Mouse (Mus musculus) limb, embryonic 13.5 days (tissue): ENCODE results near the gene Nvl. TPM values are rescaled to one million over a fixed set of nuclear protein-coding genes. Genes with fewer than 3 reads are reported as not detected.

ENCODE experiments used
- ATAC-seq: fragments of 200-750 bp; cut with Nextera tagmentation; 2 replicates; pipeline ENCODE4 v1.8.0; 2017; ENCODE audit warnings: low read depth, moderate number of reproducible peaks, moderate TSS enrichment; ENCODE audit not compliant: low FRiP score
- H3K27ac ChIP-seq: fragments of 300-500 bp; sonication (generic); 2 replicates; pipeline ENCODE4 v1.5.1; 2015; ENCODE audit warnings: inconsistent platforms, mild to moderate bottlenecking, moderate library complexity
- H3K27me3 ChIP-seq: fragments of 300-500 bp; sonication (generic); 2 replicates; pipeline ENCODE4 v1.6.1; 2015; ENCODE audit warnings: mild to moderate bottlenecking, inconsistent platforms
- H3K36me3 ChIP-seq: fragments of 300-500 bp; sonication (generic); 2 replicates; pipeline ENCODE4 v1.6.1; 2015; ENCODE audit warnings: inconsistent platforms, mild to moderate bottlenecking, moderate library complexity
- H3K4me1 ChIP-seq: fragments of 300-500 bp; sonication (generic); 2 replicates; pipeline ENCODE4 v1.6.1; 2015; ENCODE audit warnings: inconsistent platforms
- H3K4me2 ChIP-seq: fragments of 300-500 bp; sonication (generic); replicated peaks from 2 replicates; pipeline ENCODE4 v1.6.1; 2015; ENCODE audit warnings: inconsistent platforms, mild to moderate bottlenecking, moderate library complexity
- H3K4me3 ChIP-seq: fragments of 300-500 bp; sonication (generic); 2 replicates; pipeline ENCODE4 v1.5.1; 2015; ENCODE audit warnings: moderate library complexity, mild to moderate bottlenecking, inconsistent platforms
- H3K9ac ChIP-seq: fragments of 300-500 bp; sonication (generic); 2 replicates; pipeline ENCODE4 v1.6.1; 2015; ENCODE audit warnings: mild to moderate bottlenecking, inconsistent platforms
- H3K9me3 ChIP-seq: fragments of 300-500 bp; sonication (generic); 2 replicates; pipeline ENCODE4 v1.6.1; 2016; ENCODE audit warnings: inconsistent platforms
- WGBS: fragments of 180-500 bp; shearing (Covaris S2); methylation state at CpG from one replicate; pipeline ENCODE4 v1.1.7; 2015; 5-methylcytosine and 5-hydroxymethylcytosine counted together
- polyA plus RNA-seq: library from polyadenylated mRNA; unstranded; fragments of >200 nt; fragmentation: Nextera tagmentation; extraction: Ambion mirVana; gene quantifications from 2 replicates; pipeline ENCODE4 v1.2.1, GENCODE M21; 2015

The Nvl gene
- polyA plus RNA-seq, 1 experiment from 2014 or later = 52.5 TPM

- under 1% methylated on average over 12 of the region's 12 CpGs for WGBS
- no peaks in the 10 kb centered on the region for H3K9me3 ChIP-seq
- H3K4me3 ChIP-seq = peak overlapping the region; percentile 64
- H3K36me3 ChIP-seq = peaks cover 29% of the 10 kb centered on the region
- peak overlapping the region; percentile 90; the same call in 1 of the 2 replicates for H3K27ac ChIP-seq
- peak overlapping the region; percentile 70 for H3K9ac ChIP-seq
- no peaks in the 10 kb centered on the region for H3K27me3 ChIP-seq
- peak; percentile 10; the same call in 1 of the 2 replicates for ATAC-seq
- H3K4me1 ChIP-seq = peaks cover 23% of the 10 kb centered on the region
- peak overlapping the region; percentile 75 for H3K4me2 ChIP-seq
Measured at GRCm38 (mm10) chr1:181143609-181143949, 425 bp downstream of the Nvl start.

GRCm38 (mm10) chr1:181138730-181139129, 5.3 kb downstream of the Nvl start:
- no peaks in the 10 kb centered on the region for H3K27me3 ChIP-seq
- no peak overlapping the region for H3K4me2 ChIP-seq
- H3K4me1 ChIP-seq = peaks cover 9% of the 10 kb centered on the region
- H3K4me3 ChIP-seq = no peak overlapping the region
- 89% methylated on average over 7 of the region's 7 CpGs for WGBS
- no peak overlapping the region for H3K27ac ChIP-seq
- no peak for ATAC-seq
- peaks cover 66% of the 10 kb centered on the region for H3K36me3 ChIP-seq
- H3K9me3 ChIP-seq = no peaks in the 10 kb centered on the region
- H3K9ac ChIP-seq = no peak overlapping the region

- Histone ChIP-seq H3K4me1 (no peaks in the 10 kb centered on the region), H3K4me3 (no peak overlapping the region), H3K4me2 (no peak overlapping the region), H3K27me3 (no peaks in the 10 kb centered on the region), H3K9ac (no peak overlapping the region), H3K27ac (no peak overlapping the region), H3K36me3 (peaks cover 84% of the 10 kb centered on the region), H3K9me3 (no peaks in the 10 kb centered on the region)
- 95% methylated on average over 6 of the region's 6 CpGs for WGBS
- ATAC-seq = no peak
Measured at GRCm38 (mm10) chr1:181131915-181132314, 12.1 kb downstream of the Nvl start.

- H3K27me3 ChIP-seq = no peaks in the 10 kb centered on the region
- H3K4me2 ChIP-seq = no peak overlapping the region
- WGBS = 94% methylated on average over 9 of the region's 9 CpGs
- no peaks in the 10 kb centered on the region for H3K9me3 ChIP-seq
- no peaks in the 10 kb centered on the region for H3K4me1 ChIP-seq
- no peak for ATAC-seq
- no peak overlapping the region for H3K9ac ChIP-seq
- peaks cover 83% of the 10 kb centered on the region for H3K36me3 ChIP-seq
- H3K27ac ChIP-seq = no peak overlapping the region
- no peak overlapping the region for H3K4me3 ChIP-seq
Measured at GRCm38 (mm10) chr1:181126766-181127165, 17.2 kb downstream of the Nvl start.

- H3K27ac ChIP-seq = no peak overlapping the region
- H3K9me3 ChIP-seq = no peaks in the 10 kb centered on the region
- no peak overlapping the region for H3K4me3 ChIP-seq
- H3K9ac ChIP-seq = no peak overlapping the region
- 96% methylated on average over 3 of the region's 3 CpGs for WGBS
- H3K4me1 ChIP-seq = no peaks in the 10 kb centered on the region
- ATAC-seq = no peak
- H3K27me3 ChIP-seq = no peaks in the 10 kb centered on the region
- H3K4me2 ChIP-seq = no peak overlapping the region
- peaks cover 84% of the 10 kb centered on the region for H3K36me3 ChIP-seq
Measured at GRCm38 (mm10) chr1:181125916-181126315, 18.1 kb downstream of the Nvl start.

GRCm38 (mm10) chr1:181124145-181124544, 19.9 kb downstream of the Nvl start:
- Histone ChIP-seq H3K36me3 (peaks cover 84% of the 10 kb centered on the region), H3K27me3 (no peaks in the 10 kb centered on the region), H3K9ac (no peak overlapping the region), H3K4me2 (no peak overlapping the region), H3K4me3 (no peak overlapping the region), H3K9me3 (no peaks in the 10 kb centered on the region), H3K4me1 (no peaks in the 10 kb centered on the region), H3K27ac (no peak overlapping the region)
- 89% methylated on average over 2 of the region's 2 CpGs for WGBS
- ATAC-seq = no peak

GRCm38 (mm10) chr1:181117112-181117511, 26.9 kb downstream of the Nvl start:
- Histone ChIP-seq H3K36me3 (peaks cover 79% of the 10 kb centered on the region), H3K4me3 (no peak overlapping the region)
- 96% methylated on average over 4 of the region's 4 CpGs for WGBS

GRCm38 (mm10) chr1:181090048-181090447, 54.0 kb downstream of the Nvl start:
- H3K4me2 ChIP-seq = no peak overlapping the region
- ATAC-seq = no peak

More at GRCm38 (mm10) chr1:181117112-181117511, 26.9 kb downstream of the Nvl start:
- Histone ChIP-seq H3K9ac (no peak overlapping the region), H3K4me2 (no peak overlapping the region), H3K4me1 (no peaks in the 10 kb centered on the region), H3K27me3 (no peaks in the 10 kb centered on the region), H3K9me3 (no peaks in the 10 kb centered on the region), H3K27ac (no peak overlapping the region)
- ATAC-seq = no peak

GRCm38 (mm10) chr1:181084021-181084420, 60.0 kb downstream of the Nvl start:
- WGBS = 36% methylated on average over 2 of the region's 2 CpGs
- H3K9ac ChIP-seq = no peak overlapping the region
- H3K27me3 ChIP-seq = no peaks in the 10 kb centered on the region
- no peaks in the 10 kb centered on the region for H3K9me3 ChIP-seq
- no peak overlapping the region for H3K4me2 ChIP-seq
- no peak for ATAC-seq
- H3K4me3 ChIP-seq = no peak overlapping the region
- H3K4me1 ChIP-seq = no peaks in the 10 kb centered on the region
- H3K36me3 ChIP-seq = no peaks in the 10 kb centered on the region
- H3K27ac ChIP-seq = no peak overlapping the region

More at GRCm38 (mm10) chr1:181090048-181090447, 54.0 kb downstream of the Nvl start:
- no peak overlapping the region for H3K9ac ChIP-seq
- H3K9me3 ChIP-seq = no peaks in the 10 kb centered on the region
- H3K27me3 ChIP-seq = no peaks in the 10 kb centered on the region
- 80% methylated on average over 12 of the region's 12 CpGs for WGBS
- H3K4me3 ChIP-seq = no peak overlapping the region
- H3K4me1 ChIP-seq = no peaks in the 10 kb centered on the region
- peaks cover 44% of the 10 kb centered on the region for H3K36me3 ChIP-seq
- H3K27ac ChIP-seq = no peak overlapping the region

- no peak for ATAC-seq
- Histone ChIP-seq H3K4me1 (no peaks in the 10 kb centered on the region), H3K4me2 (no peak overlapping the region), H3K4me3 (no peak overlapping the region), H3K36me3 (no peaks in the 10 kb centered on the region), H3K9me3 (no peaks in the 10 kb centered on the region), H3K27me3 (0 out of 2 replicates have a peak, but pooled peaks cover 3% of the 10 kb centered on the region), H3K27ac (no peak overlapping the region), H3K9ac (no peak overlapping the region)
- 51% methylated on average over 5 of the region's 5 CpGs for WGBS
Measured at GRCm38 (mm10) chr1:181073075-181073474, 70.9 kb downstream of the Nvl start.

GRCm38 (mm10) chr1:181069671-181070070, 74.3 kb downstream of the Nvl start:
- WGBS = 70% methylated on average over 11 of the region's 11 CpGs
- Histone ChIP-seq H3K4me1 (no peaks in the 10 kb centered on the region), H3K9me3 (no peaks in the 10 kb centered on the region), H3K9ac (no peak overlapping the region), H3K27me3 (no peaks in the 10 kb centered on the region), H3K4me3 (no peak overlapping the region), H3K4me2 (no peak overlapping the region), H3K36me3 (no peaks in the 10 kb centered on the region), H3K27ac (no peak overlapping the region)
- no peak for ATAC-seq

GRCm38 (mm10) chr1:181068344-181068743, 75.7 kb downstream of the Nvl start:
- no peaks in the 10 kb centered on the region for H3K36me3 ChIP-seq
- no peaks in the 10 kb centered on the region for H3K9me3 ChIP-seq
- WGBS = 85% methylated on average over 1 of the region's 1 CpGs
- no peak overlapping the region for H3K4me3 ChIP-seq
- no peak overlapping the region for H3K27ac ChIP-seq
- no peaks in the 10 kb centered on the region for H3K27me3 ChIP-seq
- no peak overlapping the region for H3K4me2 ChIP-seq
- H3K4me1 ChIP-seq = no peaks in the 10 kb centered on the region
- no peak overlapping the region for H3K9ac ChIP-seq
- ATAC-seq = no peak

GRCm38 (mm10) chr1:181064648-181065047, 79.4 kb downstream of the Nvl start:
- no peak overlapping the region for H3K4me3 ChIP-seq
- no peaks in the 10 kb centered on the region for H3K4me1 ChIP-seq
- H3K9me3 ChIP-seq = no peaks in the 10 kb centered on the region
- no peak overlapping the region for H3K27ac ChIP-seq
- ATAC-seq = no peak
- no peak overlapping the region for H3K9ac ChIP-seq
- WGBS = 81% methylated on average over 6 of the region's 6 CpGs
- no peak overlapping the region for H3K4me2 ChIP-seq
- H3K36me3 ChIP-seq = no peaks in the 10 kb centered on the region
- no peaks in the 10 kb centered on the region for H3K27me3 ChIP-seq
